Mouse (Mus musculus) lung, postnatal 10 days (tissue): ENCODE measurements at regions not wholly inside any gene's neighbourhood (a gene's known extent, or its start where the extent isn't known, plus 50 kb on each side); places are given as distances from the start of the nearest gene placed in this dataset.
A peak's percentile ranks its signal among the peaks of the same experiment; 100 is the strongest.
"Not testable (repeated sequence)": the region's sequence is repeated elsewhere in the genome, so short reads cannot be mapped to it uniquely, and the experiment has no call there.

Experiments used
- DNase-seq: peaks from one replicate; pipeline ENCODE4 v3.0.0; 2021

- DNase-seq = not testable (repeated sequence)
Measured at GRCm38 (mm10) chr17:13492239-13492638, 137.9 kb downstream of the Tcp10c start.

DNA sequence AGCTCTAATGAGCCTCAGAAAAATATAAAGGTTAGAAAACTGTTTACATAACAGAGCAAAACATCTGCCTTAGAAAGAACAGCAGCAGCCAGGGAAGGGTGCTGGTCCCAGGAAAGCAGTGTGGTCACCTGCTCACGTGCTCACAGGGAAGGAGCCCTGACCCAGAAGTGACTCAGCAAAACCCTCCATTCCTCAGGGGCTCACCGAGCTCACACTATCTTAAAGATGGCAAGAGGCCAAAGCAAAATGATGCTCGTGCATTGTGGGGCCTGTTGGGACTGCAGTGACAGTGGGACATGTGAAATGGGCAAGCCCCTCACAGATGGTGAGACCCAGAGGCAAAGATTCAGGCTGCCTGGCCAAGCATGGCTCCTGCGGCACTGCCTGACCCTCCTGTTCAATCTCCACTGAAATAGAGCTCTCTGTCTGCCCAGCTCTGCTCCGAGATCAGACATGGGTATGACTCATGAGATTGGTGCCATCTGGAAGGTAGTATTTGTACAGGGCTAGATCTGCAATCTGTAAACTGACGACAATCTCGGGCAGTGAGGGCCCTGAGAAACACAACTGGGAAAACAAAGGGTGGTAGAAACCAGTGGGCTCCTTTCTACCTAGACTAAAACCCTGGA is 138.4 kb downstream of the Tcp10c start:
- not testable (repeated sequence) for DNase-seq

- DNase-seq = not testable (repeated sequence)
Measured at GRCm38 (mm10) chr17:13493866-13494265, 139.5 kb downstream of the Tcp10c start.

GRCm38 (mm10) chr17:13494475-13494874 is 140.1 kb downstream of the Tcp10c start:
- DNase-seq = not testable (repeated sequence)

DNA sequence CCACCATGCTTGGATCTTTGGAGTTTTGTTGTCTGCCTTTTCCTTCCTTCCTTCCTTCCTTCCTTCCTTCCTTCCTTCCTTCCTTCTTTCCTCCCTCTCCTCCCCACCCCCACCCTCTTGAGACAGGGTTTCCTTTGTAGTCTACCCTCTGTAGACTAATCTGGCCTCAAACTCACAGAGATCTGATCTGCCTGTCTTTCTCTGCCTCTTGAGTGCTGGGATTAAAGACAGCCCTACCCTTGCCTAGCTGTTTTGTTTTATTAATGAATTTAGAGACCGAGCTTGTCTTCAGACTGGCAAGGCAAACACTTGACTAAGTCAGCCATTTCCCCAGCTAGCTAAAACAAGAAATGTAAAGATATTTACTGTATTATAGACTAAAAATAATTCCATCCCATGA is 150.0 kb downstream of the Tcp10c start:
- DNase-seq = not testable (repeated sequence)

- DNase-seq = peak; percentile 50
Measured at GRCm38 (mm10) chr17:13504827-13505268, 150.5 kb downstream of the Tcp10c start.

GRCm38 (mm10) chr17:13507397-13508063 is 153.2 kb downstream of the Tcp10c start:
- not testable (repeated sequence) for DNase-seq

GRCm38 (mm10) chr17:13519409-13520201 is 165.2 kb downstream of the Tcp10c start:
- not testable (repeated sequence) for DNase-seq

- DNase-seq = not testable (repeated sequence)
Measured at GRCm38 (mm10) chr17:13532579-13532978, 178.2 kb downstream of the Tcp10c start.

DNA sequence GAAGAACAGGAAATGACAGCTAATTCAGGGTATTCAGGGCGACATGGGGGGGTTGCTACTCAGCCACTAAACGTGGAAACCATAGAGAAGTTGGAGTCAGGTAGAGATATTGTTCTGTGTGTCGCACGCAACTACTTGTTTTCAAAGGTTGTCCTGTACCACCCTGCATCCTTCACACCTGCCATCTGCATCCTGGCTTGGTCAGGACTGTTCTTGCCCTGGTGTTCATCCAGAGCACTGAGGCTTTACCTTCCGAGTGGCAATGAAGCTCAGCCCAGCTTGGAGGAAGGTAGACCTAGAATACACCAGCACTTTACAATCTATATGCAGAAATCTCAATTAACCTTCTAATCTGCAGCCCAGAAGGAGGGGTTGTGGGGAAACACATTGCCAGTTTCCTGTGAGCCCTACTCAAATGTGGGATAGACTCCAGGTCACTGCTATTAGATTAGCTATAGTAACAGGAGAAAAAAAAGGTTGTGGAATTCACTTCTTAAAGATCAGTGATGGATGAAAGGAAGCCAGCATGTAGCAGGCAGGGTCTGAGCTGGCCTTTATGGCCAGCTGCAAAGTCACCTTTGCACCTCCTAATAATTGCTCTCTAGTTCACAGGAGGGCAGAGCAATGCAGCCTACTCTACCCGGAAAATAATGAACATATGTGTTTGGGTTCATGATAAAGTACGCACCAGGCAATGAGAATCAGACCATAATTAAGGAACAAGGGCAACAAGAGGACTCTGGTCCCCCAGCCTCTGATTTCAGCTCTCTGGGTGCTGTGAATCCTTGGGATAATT is 186.3 kb downstream of the Tcp10c start:
- DNase-seq = no peak

DNA sequence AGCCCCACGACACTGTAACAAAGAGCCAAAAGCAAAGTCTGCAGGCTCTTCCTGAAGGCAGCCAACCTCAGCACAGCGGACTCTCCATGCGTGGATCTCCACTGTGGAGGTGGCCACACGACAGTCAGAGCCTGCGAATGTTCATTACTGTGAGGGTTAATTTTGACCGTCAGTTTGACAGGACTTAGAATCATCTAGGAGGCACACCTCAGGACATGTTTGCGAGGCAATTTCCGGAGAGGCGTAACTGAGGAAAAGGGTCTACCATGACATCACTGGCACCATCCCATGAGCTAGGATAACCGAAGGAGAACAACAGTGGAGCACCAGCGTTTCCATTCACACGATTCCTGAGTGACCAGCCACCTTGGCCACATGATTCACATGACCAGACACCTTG is 186.9 kb downstream of the Tcp10c start:
- DNase-seq = no peak

DNA sequence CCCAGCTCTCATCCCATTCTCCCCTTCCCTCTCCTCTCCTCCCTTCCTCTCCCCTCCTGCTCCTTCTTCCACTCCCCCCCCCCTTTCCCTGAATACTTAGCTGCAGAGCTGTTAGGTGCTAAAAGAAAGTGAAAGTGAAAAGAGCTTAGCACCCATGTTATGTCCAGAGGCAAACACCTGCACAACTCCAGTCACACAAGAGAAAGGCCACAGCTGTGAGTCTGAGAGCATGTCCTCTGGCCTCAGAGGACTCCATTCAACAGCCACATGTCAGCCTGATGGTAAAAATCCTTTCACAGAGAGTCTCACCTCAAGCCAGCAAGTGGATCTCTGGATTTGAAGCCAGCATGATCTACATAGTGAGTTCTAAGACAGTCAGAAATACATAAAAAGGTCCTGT is 187.9 kb downstream of the Tcp10c start:
- DNase-seq = no peak

- DNase-seq = no peak
Measured at GRCm38 (mm10) chr17:13542856-13543255, 188.5 kb downstream of the Tcp10c start.

- DNase-seq = no peak
Measured at GRCm38 (mm10) chr17:13544036-13544795, 189.8 kb downstream of the Tcp10c start.

GRCm38 (mm10) chr17:13546249-13546648 is 191.9 kb downstream of the Tcp10c start:
- DNase-seq = no peak

DNA sequence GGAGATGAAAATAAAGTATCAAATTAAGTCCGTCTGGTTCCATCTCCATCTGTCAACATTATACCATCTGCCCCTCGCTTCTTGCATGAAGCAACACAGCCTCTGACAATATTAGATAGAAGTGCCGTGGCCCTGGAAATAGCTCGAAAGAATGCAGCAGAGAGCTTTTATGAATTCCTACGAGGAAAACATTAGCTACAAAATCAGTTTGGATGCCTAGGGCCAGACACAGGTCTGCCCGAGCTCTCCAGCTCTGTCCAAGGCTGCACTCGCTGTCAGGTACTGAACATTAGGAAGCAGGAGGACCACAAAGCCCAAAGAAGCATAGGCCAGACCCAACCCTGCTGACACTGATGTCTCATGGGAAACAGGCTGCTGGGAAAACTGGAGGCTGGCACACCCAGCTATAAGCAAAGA is 192.3 kb downstream of the Tcp10c start:
- DNase-seq = no peak

DNA sequence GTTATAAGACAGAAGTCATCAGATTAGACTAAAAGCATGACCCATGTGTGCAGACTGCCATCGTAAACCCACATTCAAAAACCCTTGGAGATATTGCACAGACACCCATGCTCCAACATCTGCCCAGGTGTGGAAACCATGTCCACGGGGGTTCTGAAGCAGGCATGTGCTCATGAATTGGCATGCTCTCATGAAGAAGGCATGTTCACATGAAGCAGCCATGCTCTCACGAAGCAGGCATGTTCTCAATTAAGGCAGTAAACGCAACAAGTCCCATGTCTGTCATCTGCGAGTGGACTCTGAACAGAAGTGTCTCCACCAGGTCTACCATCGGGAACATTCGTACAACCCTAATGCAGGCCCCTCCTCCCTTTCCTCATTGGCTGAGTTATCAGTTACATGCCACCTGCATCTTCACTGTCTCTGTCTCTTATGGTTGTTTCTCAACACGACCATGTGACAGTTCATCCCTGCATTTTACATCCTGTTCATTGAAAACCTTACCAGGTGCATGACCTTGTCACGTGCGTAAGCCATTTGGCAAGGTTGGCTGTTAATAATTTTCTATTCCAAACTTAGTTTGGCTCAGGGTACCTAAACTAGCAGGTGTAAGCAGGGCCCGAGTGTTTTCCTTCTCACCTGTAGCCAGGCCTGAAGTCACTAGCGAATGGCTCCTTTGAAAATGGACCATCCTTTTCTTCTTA is 193.4 kb downstream of the Tcp10c start:
- no peak for DNase-seq

DNA sequence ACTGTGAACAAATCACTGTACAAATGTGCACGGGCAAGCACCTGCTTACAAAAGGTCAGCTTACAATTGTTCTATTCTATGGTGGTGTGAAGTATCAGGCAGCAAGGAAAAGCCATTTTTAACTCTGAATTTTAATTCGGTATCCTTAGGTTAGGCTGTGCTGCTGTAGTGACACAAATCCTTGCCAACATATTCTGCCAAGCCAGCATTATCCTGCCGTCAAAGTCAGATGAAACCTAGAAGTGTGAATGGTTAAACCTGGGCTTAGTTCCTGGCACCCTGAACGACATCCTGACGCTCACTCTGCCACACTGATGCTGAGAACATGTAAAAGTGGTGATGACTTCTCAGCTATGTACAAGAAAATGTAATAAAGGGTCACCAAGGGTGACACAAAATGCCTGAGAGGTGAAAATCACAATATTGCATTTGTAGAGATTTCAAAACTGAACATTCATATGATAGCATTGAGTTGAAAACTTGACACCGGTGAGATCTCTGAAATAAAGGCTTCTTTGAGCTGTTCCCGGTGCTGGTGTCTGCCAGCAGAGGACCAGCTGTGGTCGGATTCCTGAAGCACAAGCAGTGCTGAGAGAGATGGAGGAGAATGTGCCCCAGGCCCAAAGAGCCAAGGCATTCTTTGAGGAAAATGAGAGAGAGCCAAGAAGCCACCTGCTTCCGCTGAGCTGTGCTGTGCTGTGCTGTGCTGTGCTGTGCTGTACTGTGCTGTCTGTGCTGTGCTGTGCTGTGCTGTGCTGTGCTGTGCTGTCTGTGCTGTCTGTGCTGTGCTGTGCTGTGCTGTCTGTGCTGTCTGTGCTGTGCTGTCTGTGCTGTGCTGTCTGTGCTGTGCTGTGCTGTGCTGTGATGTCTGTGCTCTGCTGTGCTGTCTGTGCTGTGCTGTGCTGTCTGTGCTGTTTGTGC is 195.9 kb downstream of the Tcp10c start:
- DNase-seq = no peak

DNA sequence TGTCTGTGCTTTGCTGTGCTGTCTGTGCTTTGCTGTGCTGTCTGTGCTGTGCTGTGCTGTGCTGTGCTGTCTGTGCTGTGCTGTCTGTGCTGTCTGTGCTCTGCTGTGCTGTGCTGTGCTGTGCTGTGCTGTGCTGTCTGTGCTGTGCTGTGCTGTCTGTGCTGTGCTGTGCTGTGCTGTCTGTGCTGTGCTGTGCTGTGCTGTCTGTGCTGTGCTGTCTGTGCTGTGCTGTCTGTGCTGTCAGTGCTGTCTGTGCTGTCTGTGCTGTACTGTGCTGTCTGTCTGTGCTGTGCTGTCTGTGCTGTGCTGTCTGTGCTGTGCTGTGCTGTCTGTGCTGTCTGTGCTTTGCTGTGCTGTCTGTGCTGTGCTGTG is 196.5 kb downstream of the Tcp10c start:
- DNase-seq = not testable (repeated sequence)

- DNase-seq = not testable (repeated sequence)
Measured at GRCm38 (mm10) chr17:13551693-13552404, 197.5 kb downstream of the Tcp10c start.
